Mouse (Mus musculus) urinary bladder, postnatal 4 days (tissue): ENCODE results near the gene Kxd1.

Experiments used
- DNase-seq, 2 experiments: peaks; one replicate each; pipeline ENCODE4 v3.0.0; 2021 to 2022; ENCODE audit warnings: low spot score in 2 of 2

Gene Kxd1

GRCm38 (mm10) chr8:70527512-70528181 lies at the start of gene Kxd1, which contains the start of gene Fkbp8:
Kxd1 (minus strand) TSS chr8:70527956.
Fkbp8 (plus strand) TSS chr8:70527724.
- DNase-seq, result peak; percentile 96 to 97

- no peak for DNase-seq
Measured at GRCm38 (mm10) chr8:70577207-70577606, 49.5 kb upstream of the Kxd1 start.

GRCm38 (mm10) chr8:70574915-70575314 lies 47.2 kb upstream of the Kxd1 start:
- no peak for DNase-seq

DNA sequence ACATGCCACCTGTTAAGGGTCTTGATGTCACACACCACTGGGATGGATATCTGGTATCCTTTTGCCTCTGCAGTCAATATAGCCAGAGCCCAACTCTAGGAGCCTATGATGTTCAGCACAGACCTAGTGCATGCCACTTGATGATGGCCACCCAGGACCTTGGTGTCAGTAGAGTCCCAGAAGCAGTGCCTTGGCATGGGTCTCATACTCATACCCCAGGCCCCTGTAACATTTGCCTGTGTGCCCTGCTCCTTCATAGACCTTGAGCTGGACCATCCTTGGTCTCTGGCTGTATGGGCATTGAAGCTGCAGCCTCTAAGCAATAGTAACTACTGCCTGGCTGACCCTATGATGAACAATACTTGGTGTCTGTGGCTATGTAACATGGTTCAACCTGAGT lies 46.5 kb upstream of the Kxd1 start:
- no peak for DNase-seq

DNA sequence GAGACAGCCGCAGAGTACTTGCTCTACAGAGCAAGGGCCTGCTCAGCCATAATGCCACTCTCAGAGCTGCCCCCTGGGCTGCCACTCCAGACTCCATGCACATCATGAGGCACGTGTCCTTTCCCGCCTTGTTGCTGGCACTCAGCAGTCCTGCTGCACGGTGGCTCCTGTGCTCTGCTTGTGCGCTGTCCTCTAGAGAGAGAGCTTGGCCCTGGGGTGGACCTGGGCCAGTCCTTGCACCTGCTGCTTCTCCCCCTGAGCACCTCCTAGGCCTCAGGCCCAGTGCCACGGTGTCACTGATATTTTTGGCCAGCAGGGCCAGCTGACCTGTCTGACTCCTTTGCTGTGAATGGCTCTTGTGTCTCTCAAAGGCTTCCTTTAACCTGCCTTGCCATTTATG lies 43.2 kb upstream of the Kxd1 start:
- no peak for DNase-seq

DNA sequence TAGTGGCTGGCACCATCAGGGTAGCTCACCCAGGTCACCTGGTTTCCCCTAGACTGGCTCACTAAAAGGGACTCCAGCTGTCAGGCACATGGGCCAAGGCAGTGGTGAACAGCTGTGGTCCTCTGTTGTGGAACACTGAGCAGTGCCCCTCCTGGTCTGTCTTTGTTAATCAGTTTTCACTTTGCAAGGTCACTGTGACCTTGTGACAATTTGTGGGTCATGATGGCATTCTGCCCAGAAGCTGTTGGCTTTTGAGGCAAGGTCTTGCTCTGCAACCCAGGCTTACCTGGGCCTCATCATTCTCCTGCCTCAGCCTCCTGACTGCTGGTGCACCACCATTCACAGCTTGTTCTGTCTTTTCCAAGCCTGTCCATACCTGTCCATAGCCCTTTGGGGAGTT lies 42.6 kb upstream of the Kxd1 start:
- DNase-seq, result no peak

GRCm38 (mm10) chr8:70565561-70565960 lies 37.8 kb upstream of the Kxd1 start:
- no peak for DNase-seq

DNA sequence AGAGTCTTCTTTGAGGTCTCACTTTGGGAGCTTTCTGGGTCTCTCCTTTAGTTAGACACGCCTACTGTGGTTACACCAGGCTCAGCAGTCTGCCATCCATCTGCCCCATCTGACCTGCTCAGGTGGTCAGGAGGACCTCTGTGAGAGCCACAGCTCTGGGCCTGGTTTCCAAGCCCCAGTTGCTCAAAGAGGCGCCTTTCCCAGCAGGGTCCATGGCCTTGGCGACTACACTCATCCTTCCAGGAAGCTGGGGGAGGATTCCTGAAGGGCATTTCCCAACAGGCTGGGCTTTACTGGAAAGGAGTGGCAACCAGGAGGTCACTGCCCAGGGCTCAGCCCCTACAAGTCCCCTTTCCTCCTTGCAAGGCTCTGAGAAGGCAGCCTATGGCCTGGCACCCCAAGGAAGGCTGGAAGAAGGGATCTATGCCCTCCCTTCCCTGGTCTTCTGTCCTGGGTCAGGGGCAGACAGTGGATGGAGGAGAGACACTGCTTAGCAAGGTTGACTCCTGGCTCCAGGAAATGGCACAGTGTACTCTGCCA lies 37.0 kb upstream of the Kxd1 start:
- DNase-seq, result no peak

DNA sequence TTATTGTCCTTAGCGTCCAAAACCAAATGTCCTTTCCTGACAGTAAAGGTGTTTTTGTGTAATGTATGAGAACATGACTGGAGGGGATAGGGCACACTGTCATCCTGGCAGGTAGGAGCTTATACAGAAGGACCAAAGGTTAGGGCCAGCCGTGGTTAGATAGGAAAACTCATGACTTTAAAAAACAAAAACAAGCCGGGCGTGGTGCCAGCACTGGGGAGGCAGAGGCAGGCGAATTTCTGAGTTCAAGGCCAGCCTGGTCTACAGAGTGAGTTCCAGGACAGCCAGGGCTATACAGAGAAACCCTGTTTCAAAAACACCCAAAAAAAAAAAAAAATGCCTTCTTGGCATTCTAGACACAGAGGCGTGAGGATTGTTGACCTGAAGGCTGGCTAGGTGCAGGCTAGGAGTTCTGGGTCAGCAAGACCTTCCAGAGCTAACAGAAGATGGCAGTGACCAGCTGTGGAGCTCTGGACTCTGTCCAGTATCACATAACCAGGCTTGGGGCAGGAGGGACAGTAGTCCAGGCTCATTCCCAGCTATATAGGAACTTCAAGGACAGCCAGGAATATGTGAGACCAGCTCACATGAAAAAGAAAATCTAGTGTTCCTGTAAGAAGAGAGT lies 36.1 kb upstream of the Kxd1 start:
- DNase-seq, result no peak

GRCm38 (mm10) chr8:70562802-70563201 lies 35.0 kb upstream of the Kxd1 start:
- DNase-seq, result no peak

DNA sequence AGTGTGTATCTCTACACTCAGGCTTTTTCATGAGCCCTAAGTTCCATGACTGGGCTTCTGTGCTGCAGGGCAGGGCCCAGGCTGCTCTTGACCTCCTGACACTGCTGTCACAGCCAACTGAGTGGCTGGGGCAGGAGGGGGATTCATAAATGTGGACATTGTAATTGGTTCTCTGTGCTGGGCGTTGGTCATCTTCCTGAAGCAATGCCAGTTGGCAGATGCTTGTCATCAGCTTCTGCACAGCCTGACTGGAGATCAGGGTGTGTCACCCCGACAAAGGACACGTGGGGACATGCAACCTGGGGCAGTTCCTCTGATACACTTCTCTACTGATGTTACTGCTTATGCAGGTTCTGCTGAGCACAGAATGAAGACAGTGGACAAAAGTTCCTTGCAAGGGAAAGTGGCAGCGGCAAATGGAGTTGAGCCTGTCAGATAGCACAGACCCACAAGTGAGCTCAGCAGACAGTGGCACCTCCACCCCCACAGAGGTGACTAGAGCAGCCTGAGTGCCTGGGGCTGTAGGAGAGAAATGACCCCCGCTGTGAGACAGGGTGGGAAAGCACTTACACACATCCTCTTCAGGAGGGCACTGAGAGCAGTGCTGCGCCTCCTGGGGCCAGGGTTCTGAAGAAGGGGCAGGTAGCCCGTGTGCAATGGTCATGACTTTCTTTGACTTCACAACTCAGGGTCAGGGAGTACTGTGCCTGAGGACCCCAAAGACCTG lies 34.2 kb upstream of the Kxd1 start:
- peak in 1 of 2 experiments; percentile 50 for DNase-seq

GRCm38 (mm10) chr8:70561357-70561756 lies 33.6 kb upstream of the Kxd1 start:
- DNase-seq, result no peak

DNA sequence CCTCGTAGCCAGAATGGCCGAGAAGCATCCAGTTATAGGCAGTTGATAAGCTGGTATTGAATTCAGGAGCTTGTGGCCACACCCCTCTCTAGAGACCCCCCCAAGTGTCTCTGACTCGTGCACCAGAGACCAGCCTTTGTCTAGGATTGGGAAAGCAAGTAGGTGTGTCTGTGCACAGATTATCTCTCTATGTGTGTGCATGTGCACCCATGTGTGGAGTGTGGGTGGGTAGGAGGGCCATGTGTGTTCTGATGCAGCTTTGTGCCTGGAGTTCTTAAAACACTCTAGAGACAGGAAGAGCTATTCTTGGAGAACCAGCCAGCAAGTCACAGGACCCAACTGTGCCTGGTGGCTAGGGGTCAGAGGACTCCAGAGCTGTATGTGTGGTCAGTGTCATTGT lies 32.8 kb upstream of the Kxd1 start:
- no peak for DNase-seq

DNA sequence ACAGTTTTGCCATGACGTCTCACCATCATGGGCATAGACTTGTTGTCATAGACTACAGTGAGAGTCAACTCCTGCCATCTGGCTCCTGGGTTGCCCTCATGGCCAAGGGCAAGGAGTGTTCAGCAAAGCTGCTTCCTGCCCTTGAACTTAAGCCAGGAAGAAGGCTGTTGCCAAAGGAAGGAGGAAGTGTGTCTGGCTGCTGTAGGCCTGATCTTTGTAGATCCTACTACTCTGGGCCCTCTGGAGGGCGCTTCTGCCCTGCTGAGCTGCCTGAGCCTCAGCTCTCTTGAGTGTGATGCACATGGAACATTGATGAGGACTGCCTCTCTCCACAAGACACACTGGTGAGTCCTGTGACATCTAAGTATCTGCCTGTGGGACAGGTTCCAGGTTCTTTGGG lies 32.3 kb upstream of the Kxd1 start:
- peak in 1 of 2 experiments; percentile 64 for DNase-seq

DNA sequence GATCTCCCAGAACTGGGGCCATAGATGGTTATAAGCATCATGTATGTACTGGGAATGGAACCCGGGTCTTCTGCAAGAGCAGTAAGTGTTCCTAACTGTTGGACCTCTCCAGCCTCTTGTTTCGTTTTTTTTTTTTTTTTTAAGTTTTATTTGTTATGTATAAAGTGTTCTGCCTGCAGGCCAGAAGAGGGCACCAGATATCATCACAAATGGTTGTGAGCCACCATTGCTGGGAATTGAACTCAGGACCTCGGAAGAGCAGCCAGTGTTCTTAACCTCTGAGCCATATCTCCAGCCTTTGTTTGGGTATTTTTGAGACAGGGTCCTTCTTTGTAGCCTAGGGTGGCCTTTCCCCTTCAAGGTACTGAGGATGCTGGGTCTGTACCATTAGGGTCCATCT lies 31.2 kb upstream of the Kxd1 start:
- DNase-seq, result no peak

DNA sequence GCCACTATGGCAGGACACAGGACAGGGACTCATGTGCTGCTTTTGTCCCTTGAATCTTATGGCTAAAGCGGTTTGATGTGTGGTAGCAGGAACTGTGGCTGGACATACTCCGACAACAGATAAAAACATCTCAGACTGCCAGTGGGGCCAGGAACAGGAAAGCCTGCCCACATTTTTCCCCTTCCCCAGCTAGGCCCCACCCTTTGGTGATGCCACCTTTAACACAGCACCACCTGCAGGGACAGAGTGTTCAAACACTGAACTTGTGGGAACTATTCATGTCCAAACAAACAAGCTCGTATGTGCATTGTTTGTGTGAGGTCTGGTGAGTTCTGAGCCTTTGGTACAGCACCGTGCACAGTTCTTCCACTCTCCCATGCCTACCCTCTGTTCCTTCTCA lies 30.6 kb upstream of the Kxd1 start:
- no peak for DNase-seq

- no peak for DNase-seq
Measured at GRCm38 (mm10) chr8:70555079-70555747, 27.5 kb upstream of the Kxd1 start.

DNA sequence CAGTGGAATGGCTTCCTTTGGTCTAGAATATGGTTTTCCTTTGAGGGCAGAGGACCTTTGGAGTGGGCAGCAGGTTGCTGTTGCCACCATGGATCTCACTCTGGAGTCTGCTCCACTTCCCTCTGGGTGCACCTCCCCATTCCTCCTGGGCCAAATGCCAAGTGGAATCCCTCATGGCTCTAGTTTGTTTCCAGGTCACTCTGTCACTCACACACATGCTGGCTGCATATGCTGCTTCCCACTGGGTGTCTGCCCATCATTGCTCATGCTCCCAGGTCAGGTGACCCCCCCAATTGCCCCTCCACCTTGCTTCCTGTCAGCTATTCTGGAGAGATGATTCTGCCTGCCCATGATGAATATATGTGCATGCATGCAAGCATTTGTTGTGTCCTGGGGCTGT lies 26.0 kb upstream of the Kxd1 start:
- no peak for DNase-seq

DNA sequence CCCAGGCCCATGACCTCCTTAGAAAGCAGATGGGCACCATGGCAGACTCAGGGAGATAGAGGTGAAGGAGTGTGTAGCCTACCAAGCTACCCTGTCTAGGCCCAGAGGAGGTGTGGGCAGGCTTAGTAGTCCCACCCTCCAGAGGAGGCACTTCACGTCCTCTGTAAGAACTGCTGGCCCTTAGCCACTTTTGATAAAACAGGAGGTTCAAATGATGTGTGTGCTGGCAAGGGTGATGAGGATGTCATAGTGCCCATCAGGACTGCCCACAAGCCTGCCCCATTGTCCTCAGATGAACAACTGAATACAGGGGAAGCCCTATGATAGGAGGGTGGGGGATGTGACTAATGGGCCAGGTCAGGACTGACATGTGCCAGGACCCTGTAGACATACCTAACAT lies 25.1 kb upstream of the Kxd1 start:
- DNase-seq, result no peak

GRCm38 (mm10) chr8:70551558-70552161 lies 23.9 kb upstream of the Kxd1 start:
- no peak for DNase-seq

DNA sequence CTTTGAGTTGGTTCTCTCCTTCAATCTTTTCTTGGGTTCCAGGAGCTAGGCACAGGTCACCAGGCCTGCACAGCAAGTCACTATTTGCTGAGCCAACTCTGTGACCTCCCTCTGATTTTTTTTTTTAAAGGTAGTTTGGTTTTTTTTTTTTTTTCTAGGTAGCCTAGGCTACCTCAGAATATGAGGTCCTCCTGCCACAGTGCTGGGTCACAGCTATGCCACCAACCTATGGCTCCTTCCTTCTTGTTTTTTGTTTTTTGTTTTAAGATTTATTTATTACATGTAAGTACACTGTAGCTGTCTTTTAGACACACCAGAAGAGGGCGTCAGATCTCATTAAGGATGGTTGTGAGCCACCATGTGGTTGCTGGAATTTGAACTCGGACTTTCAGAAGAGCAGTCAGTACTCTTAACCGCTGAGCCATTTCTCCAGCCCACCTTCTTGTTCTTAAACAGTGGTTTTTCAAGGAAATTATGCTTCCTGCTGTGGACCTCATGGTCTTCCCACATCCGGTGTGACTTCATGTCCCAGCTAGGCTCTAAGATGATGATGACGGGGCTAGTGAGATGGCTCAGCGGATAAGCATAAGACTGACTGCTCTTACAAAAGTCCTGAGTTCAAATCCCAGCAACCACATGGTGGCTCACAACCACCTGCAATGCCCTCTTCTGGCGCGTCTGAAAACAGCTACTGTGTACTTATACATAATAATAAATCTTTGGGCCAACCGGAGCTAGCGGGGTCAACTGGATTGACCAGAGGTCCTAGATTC lies 21.8 kb upstream of the Kxd1 start:
- no peak for DNase-seq
